Mouse (Mus musculus): ENCODE data around the gene 1810010H24Rik. TPM values are rescaled to one million over a fixed set of nuclear protein-coding genes. Genes with fewer than 3 reads are reported as not detected.
"Not testable (repeated sequence)": the region's sequence is repeated elsewhere in the genome, so short reads cannot be mapped to it uniquely, and the experiment has no call there.

1810010H24Rik gene
- polyA plus RNA-seq, 1 experiment, result 2.7 TPM

DNA sequence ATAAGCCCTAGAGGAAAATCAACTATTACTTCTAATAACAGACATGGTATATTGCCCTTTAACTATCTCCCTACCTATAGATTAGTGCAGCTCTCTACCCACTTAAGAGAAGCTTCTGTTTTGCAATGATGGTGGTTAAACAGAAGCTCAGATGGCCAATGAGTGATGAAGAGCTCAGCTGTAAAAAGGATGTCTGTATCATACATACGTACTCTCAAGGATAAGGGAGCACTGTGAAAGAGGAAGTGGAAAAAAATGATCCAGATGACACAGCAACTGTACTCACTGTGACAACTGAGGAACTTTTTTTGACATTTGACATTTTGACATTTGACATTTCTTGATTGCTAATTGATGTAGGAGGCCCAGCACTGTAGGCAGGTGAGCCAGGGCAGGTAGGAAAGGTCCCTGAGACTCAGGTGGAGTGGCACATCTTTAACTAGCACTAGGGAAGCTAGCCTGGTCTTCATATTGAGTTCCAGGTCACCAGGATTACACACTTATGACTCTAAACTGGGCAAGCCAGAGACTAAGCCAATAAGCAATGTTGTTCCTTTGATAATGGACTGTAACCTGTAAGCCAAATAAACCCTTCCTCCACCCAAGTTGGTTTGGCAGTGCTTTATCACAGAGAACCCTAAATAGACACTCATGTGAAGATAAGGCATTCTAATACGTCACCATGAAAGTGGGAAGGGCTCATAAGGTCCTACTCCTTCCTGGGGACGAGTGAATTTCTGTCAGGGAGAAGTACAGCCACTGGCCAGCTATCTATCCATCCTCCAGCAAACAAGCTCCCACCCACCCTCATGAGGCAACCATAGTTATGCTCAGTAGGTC, 31.0 kb upstream of the 1810010H24Rik start:
- H3K36me3 ChIP-seq (ENCODE audit: control insufficient read depth, insufficient read depth, low read length), result peaks cover 53% of the 10 kb centered on the region
- peak overlapping the region; percentile 57 for H3K27ac ChIP-seq (ENCODE audit: insufficient read depth, low read depth, low read length)

DNA sequence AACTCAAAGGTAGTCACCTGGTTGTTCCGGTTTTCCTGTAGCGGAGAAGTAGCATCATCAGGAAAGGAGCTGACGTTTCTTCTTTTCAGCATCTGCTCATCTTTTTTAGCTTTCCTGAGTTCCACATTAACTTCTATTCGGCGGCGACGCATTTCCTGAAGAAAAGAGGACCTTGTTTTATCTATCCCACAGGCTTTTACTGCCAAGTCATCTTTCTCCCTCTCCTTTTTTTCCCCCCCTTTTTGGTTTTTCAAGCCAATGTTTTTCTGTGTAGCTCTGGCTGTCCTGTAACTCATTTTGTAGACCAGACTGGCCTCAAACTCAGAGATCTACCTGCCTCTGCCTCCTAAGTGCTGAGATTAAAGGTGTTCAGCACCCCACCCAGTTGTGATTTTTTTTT, 29.0 kb upstream of the 1810010H24Rik start:
- not testable (repeated sequence) for H3K4me1 ChIP-seq (ENCODE audit: control insufficient read depth, insufficient read depth, insufficient read length, low read length); H3K27ac ChIP-seq (ENCODE audit: insufficient read depth, low read depth, low read length); H3K4me3 ChIP-seq (ENCODE audit: low read depth, low read length); H3K27me3 ChIP-seq (ENCODE audit: control insufficient read depth, insufficient read depth, low read length)
- H3K36me3 ChIP-seq (ENCODE audit: control insufficient read depth, insufficient read depth, low read length), result peaks cover 40% of the 10 kb centered on the region
- WGBS, result 88% methylated on average over 7 of the region's 7 CpGs

More for the DNA sequence above, 31.0 kb upstream of the 1810010H24Rik start:
- Histone ChIP-seq H3K4me3 (ENCODE audit: low read depth, low read length) (no peak overlapping the region), H3K27me3 (ENCODE audit: control insufficient read depth, insufficient read depth, low read length) (no peaks in the 10 kb centered on the region), H3K4me1 (ENCODE audit: control insufficient read depth, insufficient read depth, insufficient read length, low read length) (peaks cover 5% of the 10 kb centered on the region; the same call in 1 of the 2 replicates)
- 42% methylated on average over 3 of the region's 3 CpGs for WGBS
- no peak for TF ChIP-seq CTCF (IDR thresholded peaks at IDR 0.05; ENCODE audit: extremely low read depth, insufficient read length, insufficient replicate concordance, low read depth, low read length)
- TF ChIP-seq POLR2A (IDR thresholded peaks at IDR 0.05; ENCODE audit: low read depth, low read length), result no peak

DNA sequence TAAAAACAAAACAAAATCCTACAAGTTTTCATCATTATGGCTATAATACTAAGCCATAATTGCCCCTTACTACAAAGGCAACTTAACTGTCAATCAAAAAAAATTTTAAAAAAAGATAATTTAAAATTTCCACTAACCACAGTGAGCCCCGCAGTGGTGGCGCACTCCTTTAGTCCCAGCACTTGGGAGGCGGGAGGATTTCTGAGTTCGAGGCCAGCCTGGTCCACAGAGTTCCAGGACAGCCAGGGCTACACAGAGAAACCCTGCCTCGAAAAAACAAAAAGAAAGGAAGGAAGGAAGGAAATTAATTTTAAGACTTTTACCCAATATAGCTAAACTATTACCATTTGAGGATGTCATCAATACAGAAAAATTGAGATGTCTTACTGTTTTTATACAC, 27.5 kb upstream of the 1810010H24Rik start:
- H3K27me3 ChIP-seq (ENCODE audit: control insufficient read depth, insufficient read depth, low read length), result no peaks in the 10 kb centered on the region
- H3K4me3 ChIP-seq (ENCODE audit: low read depth, low read length), result peak overlapping the region; percentile 53
- WGBS, result 27% methylated on average over 5 of the region's 5 CpGs
- peaks cover 32% of the 10 kb centered on the region for H3K36me3 ChIP-seq (ENCODE audit: control insufficient read depth, insufficient read depth, low read length)
- H3K27ac ChIP-seq (ENCODE audit: insufficient read depth, low read depth, low read length), result no peak overlapping the region
- H3K4me1 ChIP-seq (ENCODE audit: control insufficient read depth, insufficient read depth, insufficient read length, low read length), result peaks cover 5% of the 10 kb centered on the region; the same call in 1 of the 2 replicates
- no peak for TF ChIP-seq CTCF (IDR thresholded peaks at IDR 0.05; ENCODE audit: extremely low read depth, insufficient read length, insufficient replicate concordance, low read depth, low read length)
- TF ChIP-seq POLR2A (IDR thresholded peaks at IDR 0.05; ENCODE audit: low read depth, low read length), result no peak

DNA sequence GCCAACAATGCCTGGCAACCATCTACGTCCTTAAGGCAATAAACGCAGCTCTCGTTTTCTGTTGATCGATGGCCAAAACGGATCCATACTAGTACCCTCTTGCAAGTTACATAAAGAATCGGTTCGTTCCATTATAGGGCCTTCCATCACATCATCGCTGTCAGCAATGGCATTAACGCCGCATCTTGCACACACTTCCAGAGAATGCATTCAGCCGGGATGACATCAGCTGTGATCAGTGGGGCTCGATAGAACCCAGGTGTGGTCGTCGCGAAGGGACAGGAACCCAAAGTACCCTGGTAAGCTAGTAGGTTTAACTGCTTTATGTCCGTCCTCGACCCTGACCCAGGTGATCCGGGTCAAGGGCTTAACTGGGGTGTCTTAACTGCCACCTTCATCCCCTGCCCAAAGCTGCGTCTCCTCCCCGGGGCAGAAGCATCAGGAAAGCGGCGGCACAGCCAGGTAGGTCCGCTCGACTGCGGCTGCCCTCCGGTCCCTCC, 26.8 kb upstream of the 1810010H24Rik start:
- under 1% methylated on average over 26 of the region's 26 CpGs for WGBS
- H3K27me3 ChIP-seq (ENCODE audit: control insufficient read depth, insufficient read depth, low read length), result no peaks in the 10 kb centered on the region
- TF ChIP-seq POLR2A (IDR thresholded peaks at IDR 0.05; ENCODE audit: low read depth, low read length), result no peak
- TF ChIP-seq CTCF (IDR thresholded peaks at IDR 0.05; ENCODE audit: extremely low read depth, insufficient read length, insufficient replicate concordance, low read depth, low read length), result no peak
- H3K27ac ChIP-seq (ENCODE audit: insufficient read depth, low read depth, low read length), result peak overlapping the region; percentile 77
- H3K4me3 ChIP-seq (ENCODE audit: low read depth, low read length), result peak overlapping the region; percentile 96
- peaks cover 28% of the 10 kb centered on the region for H3K36me3 ChIP-seq (ENCODE audit: control insufficient read depth, insufficient read depth, low read length)
- H3K4me1 ChIP-seq (ENCODE audit: control insufficient read depth, insufficient read depth, insufficient read length, low read length), result peaks cover 5% of the 10 kb centered on the region; the same call in 1 of the 2 replicates

DNA sequence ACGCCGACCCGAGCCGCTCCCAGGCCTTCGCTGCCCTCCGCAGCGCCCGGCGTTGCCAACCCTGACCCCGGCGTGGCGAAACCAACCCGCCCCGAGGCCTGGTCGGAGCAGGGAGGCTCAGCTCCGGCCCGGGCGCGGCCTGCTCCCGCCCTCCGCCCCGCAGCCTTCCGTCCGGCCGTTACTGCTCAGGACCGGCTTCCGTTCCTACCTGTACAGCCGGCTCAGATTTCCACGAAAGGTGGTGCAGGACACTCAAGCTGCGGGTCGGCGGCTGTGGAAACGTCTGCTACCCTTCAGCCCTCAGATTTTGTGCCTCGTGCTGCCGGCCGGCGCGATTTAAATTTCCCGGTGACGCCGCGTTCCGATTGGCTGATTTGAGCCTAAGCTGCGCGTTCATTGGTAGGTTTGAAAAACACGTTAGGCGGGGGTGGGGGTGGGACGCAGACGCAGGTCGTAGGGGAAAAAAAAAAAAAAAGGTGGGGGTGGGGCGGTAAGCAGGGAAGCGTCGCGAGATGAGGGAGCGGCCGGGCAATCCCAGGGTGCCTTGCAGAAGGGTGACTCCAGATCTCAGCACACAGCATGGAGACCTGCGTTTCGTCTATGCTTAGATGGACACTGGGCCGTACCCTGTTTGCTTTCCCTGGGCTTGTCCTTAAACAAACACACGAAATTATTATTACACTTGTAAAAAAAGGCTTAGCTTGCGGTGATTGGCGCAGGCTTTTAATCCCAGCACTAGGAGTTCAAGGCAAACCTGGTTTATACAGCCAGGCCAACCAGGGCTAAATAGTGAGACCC, 26.1 kb upstream of the 1810010H24Rik start, which contains the start of gene Kpna2:
Gene Kpna2, minus strand, starts transcription at position 391 of the 798 bp plus-strand sequence.
- peak; percentile 78; the same call in 1 of the 2 replicates for TF ChIP-seq POLR2A (IDR thresholded peaks at IDR 0.05; ENCODE audit: low read depth, low read length)
- no peak for TF ChIP-seq CTCF (IDR thresholded peaks at IDR 0.05; ENCODE audit: extremely low read depth, insufficient read length, insufficient replicate concordance, low read depth, low read length)
- peak within 1 kb of the TSS; percentile 96 for H3K4me3 ChIP-seq (ENCODE audit: low read depth, low read length)
- H3K27me3 ChIP-seq (ENCODE audit: control insufficient read depth, insufficient read depth, low read length), result no peaks in the 10 kb centered on the region
- peak within 1 kb of the TSS; percentile 78 for H3K27ac ChIP-seq (ENCODE audit: insufficient read depth, low read depth, low read length)
- WGBS, result under 1% methylated on average over 62 of the region's 62 CpGs
- peaks cover 25% of the 10 kb centered on the region for H3K36me3 ChIP-seq (ENCODE audit: control insufficient read depth, insufficient read depth, low read length)
- peaks cover 3% of the 10 kb centered on the region; the same call in 1 of the 2 replicates for H3K4me1 ChIP-seq (ENCODE audit: control insufficient read depth, insufficient read depth, insufficient read length, low read length)

DNA sequence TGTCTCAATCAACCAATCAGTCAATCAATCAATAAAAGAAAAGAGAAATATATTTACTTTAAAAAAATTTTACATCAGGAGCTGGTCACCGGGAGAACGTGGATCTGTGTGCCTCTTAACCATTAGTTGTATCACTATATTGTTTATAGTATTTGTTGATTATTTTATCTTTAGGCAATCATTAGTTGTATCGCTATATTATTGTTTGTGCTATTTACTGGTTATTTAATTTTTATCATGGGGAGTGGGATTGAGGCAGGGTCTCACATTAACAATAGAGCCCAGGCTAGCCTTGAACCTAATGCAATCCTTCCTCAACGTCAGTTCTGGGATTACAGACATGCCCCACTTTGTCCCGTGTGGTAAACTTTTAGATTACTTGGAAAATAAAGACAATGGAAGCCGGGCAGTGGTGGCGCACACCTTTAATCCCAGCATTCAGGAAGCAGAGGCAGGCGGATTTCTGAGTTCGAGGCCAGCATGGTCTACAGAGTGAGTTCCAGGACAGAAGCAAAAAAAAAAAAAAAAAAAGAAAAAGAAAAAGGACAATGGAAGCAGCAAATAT, 25.4 kb upstream of the 1810010H24Rik start:
- Histone ChIP-seq H3K27me3 (ENCODE audit: control insufficient read depth, insufficient read depth, low read length) (no peaks in the 10 kb centered on the region), H3K4me1 (ENCODE audit: control insufficient read depth, insufficient read depth, insufficient read length, low read length) (no peaks in the 10 kb centered on the region; the same call in 1 of the 2 replicates), H3K4me3 (ENCODE audit: low read depth, low read length) (no peak overlapping the region), H3K27ac (ENCODE audit: insufficient read depth, low read depth, low read length) (peak overlapping the region; percentile 78), H3K36me3 (ENCODE audit: control insufficient read depth, insufficient read depth, low read length) (peaks cover 20% of the 10 kb centered on the region)
- TF ChIP-seq CTCF (IDR thresholded peaks at IDR 0.05; ENCODE audit: extremely low read depth, insufficient read length, insufficient replicate concordance, low read depth, low read length) (no peak), POLR2A (IDR thresholded peaks at IDR 0.05; ENCODE audit: low read depth, low read length) (no peak)
- 60% methylated on average over 9 of the region's 9 CpGs for whole genome bisulfite sequencing

Measured in small intestine, adult 2 months (tissue).